Mouse (Mus musculus): ENCODE measurements around the gene Vac14. TPM values are rescaled to one million over a fixed set of nuclear protein-coding genes. Genes with fewer than 3 reads are reported as not detected.

The Vac14 gene
- total RNA-seq, 1 experiment = 33.1 TPM

GRCm38 (mm10) chr8:110708429-110708828, 90.0 kb downstream of the Vac14 start:
- TF ChIP-seq ZNF384 (IDR thresholded peaks at IDR 0.05; ENCODE audit: low read depth, low read length) (no peak), MAFK (IDR thresholded peaks at IDR 0.05; ENCODE audit: insufficient read depth, low read depth, low read length) (no peak), HCFC1 (IDR thresholded peaks at IDR 0.05; ENCODE audit: borderline replicate concordance, insufficient read depth, low read length) (no peak)
- in situ Hi-C loops (cut with MboI; ENCODE audit: low sequenced_read_pairs in 2 of 2, unreplicated experiment in 2 of 2) = no loop called here
- no peak for DNase-seq (ENCODE audit: low read depth, low spot score)
- H3K4me1 ChIP-seq (ENCODE audit: control insufficient read depth in 2 of 2, insufficient read depth in 2 of 2, low read length in 2 of 2, poor library complexity in 1 of 2) = no peaks in the 10 kb centered on the region
- H3K9ac ChIP-seq (ENCODE audit: insufficient read depth, low read depth, low read length, poor library complexity, severe bottlenecking) = no peak overlapping the region
- peaks cover 51% of the 10 kb centered on the region for H3K36me3 ChIP-seq (ENCODE audit: control insufficient read depth, insufficient read depth, low read length, poor library complexity, severe bottlenecking)
- H3K9me3 ChIP-seq (ENCODE audit: control insufficient read depth, insufficient read depth, low read depth, low read length) = no peaks in the 10 kb centered on the region
- H3K27ac ChIP-seq (ENCODE audit: insufficient read depth, low read depth, low read length, poor library complexity, severe bottlenecking) = no peak overlapping the region
- no peak overlapping the region for H3K4me3 ChIP-seq (ENCODE audit: insufficient read depth in 1 of 2, low read depth in 1 of 2, low read length in 2 of 2, poor library complexity in 1 of 2, severe bottlenecking in 1 of 2)

DNA sequence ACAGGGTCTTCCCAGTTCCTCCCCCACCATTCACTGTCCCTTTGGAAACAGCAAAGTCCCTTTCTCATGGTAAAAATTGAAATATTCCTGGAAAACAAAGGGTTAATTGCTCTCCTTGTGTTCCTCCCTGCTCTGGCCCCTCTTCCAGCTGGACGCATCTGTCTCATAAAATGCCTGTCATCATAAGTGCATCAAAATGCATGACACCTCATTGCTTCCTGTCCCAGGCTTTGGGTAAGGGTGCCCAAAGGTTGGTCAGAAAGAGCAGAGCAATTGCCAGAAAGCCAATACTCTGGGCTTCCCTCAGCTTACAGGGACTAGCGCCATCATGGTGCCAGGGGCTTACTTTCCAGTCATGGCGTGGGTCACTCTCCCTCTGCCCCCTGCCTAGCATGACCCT, 92.2 kb downstream of the Vac14 start:
- Histone ChIP-seq H3K9me3 (ENCODE audit: control insufficient read depth, insufficient read depth, low read depth, low read length) (no peaks in the 10 kb centered on the region), H3K4me3 (ENCODE audit: insufficient read depth in 1 of 2, low read depth in 1 of 2, low read length in 2 of 2, poor library complexity in 1 of 2, severe bottlenecking in 1 of 2) (no peak overlapping the region), H3K9ac (ENCODE audit: insufficient read depth, low read depth, low read length, poor library complexity, severe bottlenecking) (no peak overlapping the region), H3K4me1 (ENCODE audit: control insufficient read depth in 2 of 2, insufficient read depth in 2 of 2, low read length in 2 of 2, poor library complexity in 1 of 2) (no peaks in the 10 kb centered on the region), H3K36me3 (ENCODE audit: control insufficient read depth, insufficient read depth, low read length, poor library complexity, severe bottlenecking) (peaks cover 48% of the 10 kb centered on the region), H3K27ac (ENCODE audit: insufficient read depth, low read depth, low read length, poor library complexity, severe bottlenecking) (no peak overlapping the region)
- no peak for TF ChIP-seq ZNF384 (IDR thresholded peaks at IDR 0.05; ENCODE audit: low read depth, low read length)
- TF ChIP-seq CHD2 (IDR thresholded peaks at IDR 0.05; ENCODE audit: low read depth, low read length) = no peak
- TF ChIP-seq HCFC1 (IDR thresholded peaks at IDR 0.05; ENCODE audit: borderline replicate concordance, insufficient read depth, low read length) = no peak
- TF ChIP-seq ZC3H11A (IDR thresholded peaks at IDR 0.05; ENCODE audit: borderline replicate concordance, low read depth, low read length) = no peak
- no peak for TF ChIP-seq MAFK (IDR thresholded peaks at IDR 0.05; ENCODE audit: insufficient read depth, low read depth, low read length)
- no peak for DNase-seq (ENCODE audit: low read depth, low spot score)
- in situ Hi-C loops (cut with MboI; ENCODE audit: low sequenced_read_pairs in 2 of 2, unreplicated experiment in 2 of 2) = no loop called here

- DNase-seq (ENCODE audit: low read depth, low spot score) = no peak
- H3K4me3 ChIP-seq (ENCODE audit: insufficient read depth in 1 of 2, low read depth in 1 of 2, low read length in 2 of 2, poor library complexity in 1 of 2, severe bottlenecking in 1 of 2) = no peak overlapping the region
- H3K36me3 ChIP-seq (ENCODE audit: control insufficient read depth, insufficient read depth, low read length, poor library complexity, severe bottlenecking) = peaks cover 50% of the 10 kb centered on the region
- TF ChIP-seq CHD2 (IDR thresholded peaks at IDR 0.05; ENCODE audit: low read depth, low read length) (no peak), ZNF384 (IDR thresholded peaks at IDR 0.05; ENCODE audit: low read depth, low read length) (no peak), MAFK (IDR thresholded peaks at IDR 0.05; ENCODE audit: insufficient read depth, low read depth, low read length) (no peak), ZC3H11A (IDR thresholded peaks at IDR 0.05; ENCODE audit: borderline replicate concordance, low read depth, low read length) (no peak)
- H3K9me3 ChIP-seq (ENCODE audit: control insufficient read depth, insufficient read depth, low read depth, low read length) = no peaks in the 10 kb centered on the region
- no peaks in the 10 kb centered on the region for H3K4me1 ChIP-seq (ENCODE audit: control insufficient read depth in 2 of 2, insufficient read depth in 2 of 2, low read length in 2 of 2, poor library complexity in 1 of 2)
- H3K9ac ChIP-seq (ENCODE audit: insufficient read depth, low read depth, low read length, poor library complexity, severe bottlenecking) = no peak overlapping the region
- in situ Hi-C loops (cut with MboI; ENCODE audit: low sequenced_read_pairs in 2 of 2, unreplicated experiment in 2 of 2) = no loop called here
- no peak overlapping the region for H3K27ac ChIP-seq (ENCODE audit: insufficient read depth, low read depth, low read length, poor library complexity, severe bottlenecking)
Measured at GRCm38 (mm10) chr8:110711271-110711934, 93.0 kb downstream of the Vac14 start.

DNA sequence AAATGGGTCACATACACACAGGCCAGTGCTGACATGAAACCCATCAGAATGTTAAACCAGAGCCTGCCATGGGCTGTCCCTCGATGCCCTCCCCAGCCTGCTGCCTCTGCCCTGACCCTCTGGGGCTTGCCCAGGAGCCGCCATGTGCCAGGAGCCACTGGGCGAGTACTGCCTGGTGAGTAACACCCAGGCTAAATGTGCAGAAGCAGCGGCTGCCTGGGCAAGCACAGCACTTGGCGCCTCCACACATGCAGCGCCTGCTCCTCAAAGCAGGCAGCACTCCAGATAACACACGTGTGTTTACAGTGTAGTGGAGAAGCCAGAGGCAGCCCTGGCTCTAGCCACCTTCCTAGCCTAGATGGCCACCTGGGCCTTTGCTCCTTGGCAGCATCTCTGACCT, 94.7 kb downstream of the Vac14 start:
- no peak overlapping the region for H3K4me3 ChIP-seq (ENCODE audit: insufficient read depth in 1 of 2, low read depth in 1 of 2, low read length in 2 of 2, poor library complexity in 1 of 2, severe bottlenecking in 1 of 2)
- no peaks in the 10 kb centered on the region for H3K9me3 ChIP-seq (ENCODE audit: control insufficient read depth, insufficient read depth, low read depth, low read length)
- peaks cover 50% of the 10 kb centered on the region for H3K36me3 ChIP-seq (ENCODE audit: control insufficient read depth, insufficient read depth, low read length, poor library complexity, severe bottlenecking)
- in situ Hi-C loops (cut with MboI; ENCODE audit: low sequenced_read_pairs in 2 of 2, unreplicated experiment in 2 of 2) = no loop called here
- no peak for DNase-seq (ENCODE audit: low read depth, low spot score)
- H3K9ac ChIP-seq (ENCODE audit: insufficient read depth, low read depth, low read length, poor library complexity, severe bottlenecking) = no peak overlapping the region
- no peak overlapping the region for H3K27ac ChIP-seq (ENCODE audit: insufficient read depth, low read depth, low read length, poor library complexity, severe bottlenecking)
- TF ChIP-seq ZNF384 (IDR thresholded peaks at IDR 0.05; ENCODE audit: low read depth, low read length) = no peak
- TF ChIP-seq HCFC1 (IDR thresholded peaks at IDR 0.05; ENCODE audit: borderline replicate concordance, insufficient read depth, low read length) = no peak
- no peak for TF ChIP-seq MAFK (IDR thresholded peaks at IDR 0.05; ENCODE audit: insufficient read depth, low read depth, low read length)
- no peak for TF ChIP-seq CHD2 (IDR thresholded peaks at IDR 0.05; ENCODE audit: low read depth, low read length)
- no peak for TF ChIP-seq ZC3H11A (IDR thresholded peaks at IDR 0.05; ENCODE audit: borderline replicate concordance, low read depth, low read length)
- H3K4me1 ChIP-seq (ENCODE audit: control insufficient read depth in 2 of 2, insufficient read depth in 2 of 2, low read length in 2 of 2, poor library complexity in 1 of 2) = no peaks in the 10 kb centered on the region
